Mouse (Mus musculus) limb, embryonic 14.5 days (tissue): ENCODE measurements around the gene Prkca. TPM values are rescaled to one million over a fixed set of nuclear protein-coding genes. Genes with fewer than 3 reads are reported as not detected.

Source experiments
- ATAC-seq: fragments of 200-750 bp; cut with Nextera tagmentation; 2 replicates; pipeline ENCODE4 v1.8.0; 2017; ENCODE audit warnings: low read depth, moderate number of reproducible peaks, moderate TSS enrichment; ENCODE audit not compliant: low FRiP score
- DNase-seq: peaks from one replicate; pipeline ENCODE4 v3.0.0-alpha.2; 2015; ENCODE audit warnings: low spot score
- H3K27ac ChIP-seq: fragments of 300-500 bp; sonication (generic); replicated peaks from 2 replicates; pipeline ENCODE4 v1.5.1; 2014; ENCODE audit warnings: low read depth, mild to moderate bottlenecking, low read length, moderate library complexity, mixed read lengths
- H3K27me3 ChIP-seq: fragments of 300-500 bp; sonication (generic); 2 replicates; pipeline ENCODE4 v1.6.1; 2014; ENCODE audit warnings: low read length, mixed read lengths; ENCODE audit not compliant: control insufficient read depth, insufficient read depth
- H3K36me3 ChIP-seq: fragments of 300-500 bp; sonication (generic); 2 replicates; pipeline ENCODE4 v1.6.1; 2014; ENCODE audit warnings: mild to moderate bottlenecking, low read length, moderate library complexity, mixed read lengths; ENCODE audit not compliant: control insufficient read depth, insufficient read depth
- H3K4me1 ChIP-seq: fragments of 300-500 bp; sonication (generic); 2 replicates; pipeline ENCODE4 v1.6.1; 2014; ENCODE audit warnings: antibody characterized with exemption, low read length, mixed read lengths; ENCODE audit not compliant: control insufficient read depth, insufficient read depth
- H3K4me2 ChIP-seq: fragments of 300-500 bp; sonication (generic); replicated peaks from 2 replicates; pipeline ENCODE4 v1.6.1; 2014; ENCODE audit warnings: low read depth, mild to moderate bottlenecking, low read length, moderate library complexity; ENCODE audit not compliant: severe bottlenecking
- H3K4me3 ChIP-seq: fragments of 300-500 bp; sonication (generic); replicated peaks from 2 replicates; pipeline ENCODE4 v1.5.1; 2014; ENCODE audit warnings: low read length
- H3K9ac ChIP-seq: fragments of 300-500 bp; sonication (generic); 2 replicates; pipeline ENCODE4 v1.6.1; 2014; ENCODE audit warnings: mild to moderate bottlenecking, low read depth, low read length, moderate library complexity; ENCODE audit not compliant: severe bottlenecking
- H3K9me3 ChIP-seq: fragments of 300-500 bp; sonication (generic); 2 replicates; pipeline ENCODE4 v1.6.1; 2016; ENCODE audit warnings: low read length; ENCODE audit not compliant: control insufficient read depth
- POLR2A ChIP-seq: fragments of 200-500 bp; IDR thresholded peaks from 2 replicates; pipeline ENCODE4 v1.8.0; 2012; ENCODE audit warnings: inconsistent platforms, mild to moderate bottlenecking, moderate library complexity, borderline replicate concordance; ENCODE audit not compliant: insufficient read depth, insufficient read length; ENCODE audit errors: extremely low read depth
- WGBS: fragments of 180-500 bp; shearing (Covaris S2); extraction: QIAGEN DNeasy Blood & Tissue Kit; methylation state at CpG from one replicate; pipeline ENCODE4 v1.1.7; 2014; 5-methylcytosine and 5-hydroxymethylcytosine counted together
- polyA plus RNA-seq, 2 experiments: library from polyadenylated mRNA; depleted of rRNA in 1 of 2; stranded (reverse) in 1 of 2; unstranded in 1 of 2; fragments of >200 nt; fragmentation: Nextera tagmentation in 1 of 2; extraction: Ambion mirVana in 1 of 2; gene quantifications; 2 replicates each; pipeline versions ENCODE4 v1.2.1 to v1.2.3; 2012 to 2014

The Prkca gene
- polyA plus RNA-seq, 2 experiments = 9.0 to 16.3 TPM

- Histone ChIP-seq H3K4me2 (no peak overlapping the region), H3K9ac (no peak overlapping the region), H3K4me3 (no peak overlapping the region), H3K27ac (no peak overlapping the region), H3K36me3 (no peaks in the 10 kb centered on the region), H3K4me1 (peaks cover 3% of the 10 kb centered on the region), H3K27me3 (no peaks in the 10 kb centered on the region), H3K9me3 (no peaks in the 10 kb centered on the region)
- 79% methylated on average over 3 of the region's 3 CpGs for WGBS
- no peak for TF ChIP-seq POLR2A
- DNase-seq (no peak), ATAC-seq (no peak)
These were observed 49.9 kb downstream of the Prkca start for GRCm38 (mm10) chr11:108293843-108294242.

DNA sequence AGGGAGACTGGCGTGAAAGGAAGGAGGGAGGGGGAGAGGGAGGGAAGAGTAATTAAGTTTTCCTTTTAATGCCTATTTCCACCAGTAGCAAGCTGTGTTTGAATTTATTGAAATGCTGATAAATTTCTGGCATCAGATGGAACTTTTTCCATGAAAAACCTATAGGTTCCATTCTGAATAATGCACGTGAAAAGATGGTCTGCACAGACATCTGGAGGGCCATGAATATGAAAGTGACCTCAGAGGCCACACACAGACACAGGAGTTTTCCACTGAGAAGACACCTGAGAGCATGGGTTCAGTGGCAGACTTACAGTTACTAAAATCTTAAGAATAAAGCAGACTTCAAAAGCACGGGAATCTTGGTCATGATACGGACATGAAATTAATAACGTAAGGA, 54.5 kb downstream of the Prkca start:
- WGBS = 78% methylated on average over 5 of the region's 5 CpGs
- H3K9me3 ChIP-seq = no peaks in the 10 kb centered on the region
- peaks cover 15% of the 10 kb centered on the region for H3K4me1 ChIP-seq
- H3K4me3 ChIP-seq = no peak overlapping the region
- H3K27me3 ChIP-seq = no peaks in the 10 kb centered on the region
- no peak for TF ChIP-seq POLR2A
- H3K4me2 ChIP-seq = no peak overlapping the region
- DNase-seq (no peak), ATAC-seq (no peak)
- H3K36me3 ChIP-seq = no peaks in the 10 kb centered on the region
- no peak overlapping the region for H3K9ac ChIP-seq
- no peak overlapping the region for H3K27ac ChIP-seq

DNA sequence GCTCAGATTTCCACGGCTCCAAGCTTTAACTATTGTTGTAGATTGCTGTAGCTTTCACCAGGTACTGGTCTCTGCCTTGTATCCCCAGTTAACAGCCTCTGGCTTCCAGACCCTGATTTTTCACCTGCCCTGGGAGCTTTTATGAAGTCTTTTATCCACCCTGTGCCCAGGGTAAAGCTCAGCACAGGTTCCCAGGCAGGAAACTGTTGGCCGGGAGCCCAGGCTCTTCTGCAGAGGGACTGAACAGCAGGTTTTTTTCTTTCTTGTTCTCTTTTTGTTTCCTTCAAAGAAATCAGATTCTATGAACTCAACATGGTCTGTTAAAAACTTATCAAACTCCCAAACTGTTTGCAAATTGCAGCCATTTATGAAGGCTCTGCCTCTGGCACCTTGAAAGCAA, 56.4 kb downstream of the Prkca start:
- no peaks in the 10 kb centered on the region for H3K27me3 ChIP-seq
- H3K36me3 ChIP-seq = no peaks in the 10 kb centered on the region
- no peak overlapping the region for H3K9ac ChIP-seq
- H3K4me1 ChIP-seq = peaks cover 15% of the 10 kb centered on the region
- no peak for TF ChIP-seq POLR2A
- peak; percentile 61 for DNase-seq
- no peak overlapping the region for H3K4me3 ChIP-seq
- no peak overlapping the region for H3K27ac ChIP-seq
- 15% methylated on average over 2 of the region's 2 CpGs for WGBS
- no peak; the same call in 1 of the 2 replicates for ATAC-seq
- no peaks in the 10 kb centered on the region for H3K9me3 ChIP-seq
- H3K4me2 ChIP-seq = 0 out of 2 replicates have a peak overlapping the region, but pooled peaks have one; percentile 7

DNA sequence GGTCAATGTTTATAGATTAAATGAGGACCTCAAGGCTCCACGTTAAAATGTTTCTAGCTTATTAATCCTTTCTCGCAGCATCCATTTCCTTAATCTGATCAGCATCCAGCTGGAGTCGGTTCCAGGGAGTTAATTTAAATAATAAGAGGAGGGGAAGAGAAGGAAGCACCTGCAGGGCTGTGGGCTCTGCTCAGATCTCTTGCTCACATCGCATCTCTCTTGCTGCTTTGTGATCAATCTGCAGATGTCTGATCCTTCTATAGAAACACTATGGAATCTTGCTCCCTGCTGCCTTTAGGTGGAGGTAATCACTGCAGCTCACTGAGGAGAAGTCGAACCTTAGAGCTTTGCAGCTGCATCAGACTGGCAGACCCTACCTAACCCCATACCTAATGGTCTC, 58.7 kb downstream of the Prkca start:
- no peak overlapping the region for H3K4me2 ChIP-seq
- TF ChIP-seq POLR2A = no peak
- H3K4me3 ChIP-seq = no peak overlapping the region
- H3K27ac ChIP-seq = no peak overlapping the region
- DNase-seq (no peak), ATAC-seq (no peak)
- H3K27me3 ChIP-seq = no peaks in the 10 kb centered on the region
- peaks cover 16% of the 10 kb centered on the region for H3K4me1 ChIP-seq
- no peaks in the 10 kb centered on the region for H3K9me3 ChIP-seq
- H3K9ac ChIP-seq = no peak overlapping the region
- H3K36me3 ChIP-seq = no peaks in the 10 kb centered on the region
- 47% methylated on average over 5 of the region's 5 CpGs for WGBS

DNA sequence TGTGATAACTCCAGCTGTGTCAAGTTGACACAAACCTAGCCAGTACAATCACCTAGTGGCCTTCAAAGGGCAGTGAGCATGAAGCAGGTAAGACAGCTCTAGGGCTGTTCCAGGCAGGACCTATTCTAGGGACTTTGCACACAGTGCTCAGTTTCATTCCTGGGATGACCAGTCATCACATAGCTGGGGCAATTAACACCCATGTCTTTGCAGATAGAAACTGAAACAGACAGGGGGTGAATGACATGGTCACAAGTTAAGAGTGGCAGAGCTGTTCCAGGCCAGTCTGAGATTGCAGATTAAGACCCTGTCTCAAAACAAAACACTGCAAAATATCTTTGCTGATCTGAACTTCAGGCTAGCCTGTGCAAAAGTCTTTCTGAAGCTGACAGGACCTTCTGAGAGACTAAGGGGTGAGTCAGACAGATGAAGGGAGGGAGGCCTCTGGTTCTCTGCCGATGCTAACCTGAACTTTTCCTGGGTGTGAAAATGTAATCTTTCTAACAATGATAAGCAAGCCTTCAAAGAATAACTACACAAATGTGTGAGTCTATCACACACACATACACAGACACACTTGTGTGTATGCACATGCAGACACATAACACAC, 60.8 kb downstream of the Prkca start:
- DNase-seq (no peak), ATAC-seq (no peak)
- Histone ChIP-seq H3K27me3 (no peaks in the 10 kb centered on the region), H3K4me1 (peaks cover 16% of the 10 kb centered on the region), H3K4me3 (no peak overlapping the region), H3K4me2 (no peak overlapping the region), H3K27ac (no peak overlapping the region), H3K9ac (no peak overlapping the region), H3K36me3 (no peaks in the 10 kb centered on the region), H3K9me3 (no peaks in the 10 kb centered on the region)
- TF ChIP-seq POLR2A = no peak
- 57% methylated on average over 1 of the region's 1 CpGs for WGBS
